Mouse (Mus musculus) embryonic fibroblast, embryonic 13.5 days (primary cell): Measurements from ENCODE around the gene Tmem170.

Experiments
- CTCF ChIP-seq: IDR thresholded peaks from 2 replicates; pipeline ENCODE4 v1.5.1; 2011; ENCODE audit warnings: mild to moderate bottlenecking, control low read depth, low read length, moderate library complexity, borderline replicate concordance; ENCODE audit not compliant: insufficient read depth
- POLR2A ChIP-seq: IDR thresholded peaks from 2 replicates; pipeline ENCODE4 v1.6.1; 2011; ENCODE audit warnings: low read depth, mild to moderate bottlenecking, control low read depth, low read length, moderate library complexity

DNA sequence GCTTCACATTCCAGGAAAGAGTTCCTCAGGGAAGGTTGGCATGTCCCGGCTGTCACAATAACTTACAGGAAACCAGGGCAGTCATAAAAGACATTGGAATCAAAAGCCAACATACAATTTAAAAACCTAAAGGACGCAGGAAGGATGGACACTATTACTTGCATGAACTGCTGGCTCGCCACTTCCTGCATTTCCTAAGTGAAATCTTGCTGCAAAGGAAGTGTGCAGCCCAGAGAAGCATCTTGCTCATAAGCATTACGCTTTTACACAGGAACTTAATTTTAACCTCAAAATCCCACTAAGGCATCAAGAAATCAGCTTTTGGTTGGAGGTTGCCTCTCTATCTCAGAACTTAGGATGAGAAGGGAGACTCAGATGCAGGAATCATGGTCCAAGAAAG is 13.3 kb downstream of the Tmem170 start:
- no peak for TF ChIP-seq CTCF
- TF ChIP-seq POLR2A: no peak
